Mouse (Mus musculus) neural tube, embryonic 12.5 days (tissue): Measurements from ENCODE around the gene Tank. TPM values are rescaled to one million over a fixed set of nuclear protein-coding genes. Genes with fewer than 3 reads are reported as not detected.

Experiments used
- ATAC-seq: fragments of 200-750 bp; cut with Nextera tagmentation; 2 replicates; pipeline ENCODE4 v1.8.0; 2017; ENCODE audit warnings: low read depth, mild to moderate bottlenecking, moderate TSS enrichment, moderate library complexity; ENCODE audit not compliant: low FRiP score
- H3K27ac ChIP-seq: fragments of 300-500 bp; sonication (generic); 2 replicates; pipeline ENCODE4 v1.5.1; 2016
- H3K27me3 ChIP-seq: fragments of 300-500 bp; sonication (generic); replicated peaks from 2 replicates; pipeline ENCODE4 v1.6.1; 2016; ENCODE audit warnings: mild to moderate bottlenecking
- H3K36me3 ChIP-seq: fragments of 300-500 bp; sonication (generic); 2 replicates; pipeline ENCODE4 v1.6.1; 2016; ENCODE audit warnings: mild to moderate bottlenecking
- H3K4me1 ChIP-seq: fragments of 300-500 bp; sonication (generic); 2 replicates; pipeline ENCODE4 v1.6.1; 2016
- H3K4me2 ChIP-seq: fragments of 300-500 bp; sonication (generic); replicated peaks from 2 replicates; pipeline ENCODE4 v1.6.1; 2016; ENCODE audit warnings: mild to moderate bottlenecking
- H3K4me3 ChIP-seq: fragments of 300-500 bp; sonication (generic); 2 replicates; pipeline ENCODE4 v1.5.1; 2016
- H3K9ac ChIP-seq: fragments of 300-500 bp; sonication (generic); 2 replicates; pipeline ENCODE4 v1.6.1; 2016; ENCODE audit warnings: mild to moderate bottlenecking
- H3K9me3 ChIP-seq: fragments of 300-500 bp; sonication (generic); 2 replicates; pipeline ENCODE4 v1.6.1; 2016; ENCODE audit warnings: mild to moderate bottlenecking
- WGBS: fragments of 180-500 bp; shearing (Covaris S2); methylation state at CpG from one replicate; pipeline ENCODE4 v1.1.7; 2016; 5-methylcytosine and 5-hydroxymethylcytosine counted together
- polyA plus RNA-seq: library from polyadenylated mRNA; unstranded; fragments of >200 nt; fragmentation: Nextera tagmentation; extraction: Ambion mirVana; gene quantifications from 2 replicates; pipeline ENCODE4 v1.2.1, GENCODE M21; 2016

Gene Tank
- polyA plus RNA-seq, 1 experiment from 2014 or later: 29.8 TPM

GRCm38 (mm10) chr2:61635099-61635498, 56.7 kb downstream of the Tank start:
- Histone ChIP-seq H3K4me2 (no peak overlapping the region), H3K9me3 (no peaks in the 10 kb centered on the region), H3K27me3 (no peaks in the 10 kb centered on the region), H3K9ac (no peak overlapping the region), H3K36me3 (no peaks in the 10 kb centered on the region; the same call in 1 of the 2 replicates), H3K4me1 (no peaks in the 10 kb centered on the region), H3K4me3 (no peak overlapping the region), H3K27ac (no peak overlapping the region)
- WGBS: 98% methylated on average over 1 of the region's 1 CpGs
- ATAC-seq: no peak

- no peak overlapping the region for H3K4me3 ChIP-seq
- no peak for ATAC-seq
- H3K4me1 ChIP-seq: no peaks in the 10 kb centered on the region
- no peaks in the 10 kb centered on the region; the same call in 1 of the 2 replicates for H3K36me3 ChIP-seq
- 76% methylated on average over 6 of the region's 6 CpGs for WGBS
- no peaks in the 10 kb centered on the region for H3K27me3 ChIP-seq
- no peaks in the 10 kb centered on the region for H3K9me3 ChIP-seq
- no peak overlapping the region for H3K27ac ChIP-seq
- no peak overlapping the region for H3K9ac ChIP-seq
- no peak overlapping the region for H3K4me2 ChIP-seq
These were observed 59.8 kb downstream of the Tank start for GRCm38 (mm10) chr2:61638182-61638581.

GRCm38 (mm10) chr2:61642452-61643368, 64.3 kb downstream of the Tank start:
- Histone ChIP-seq H3K4me3 (no peak overlapping the region), H3K9ac (no peak overlapping the region), H3K9me3 (no peaks in the 10 kb centered on the region), H3K4me1 (no peaks in the 10 kb centered on the region), H3K27ac (no peak overlapping the region), H3K27me3 (no peaks in the 10 kb centered on the region), H3K4me2 (no peak overlapping the region), H3K36me3 (no peaks in the 10 kb centered on the region)
- WGBS: 55% methylated on average over 6 of the region's 6 CpGs
- peak; percentile 82 for ATAC-seq

GRCm38 (mm10) chr2:61651206-61651605, 72.8 kb downstream of the Tank start:
- Histone ChIP-seq H3K9ac (no peak overlapping the region), H3K36me3 (peaks cover 2% of the 10 kb centered on the region; the same call in 1 of the 2 replicates), H3K9me3 (no peaks in the 10 kb centered on the region), H3K4me2 (no peak overlapping the region), H3K4me1 (0 out of 2 replicates have a peak, but pooled peaks cover 4% of the 10 kb centered on the region), H3K27me3 (no peaks in the 10 kb centered on the region), H3K27ac (no peak overlapping the region), H3K4me3 (no peak overlapping the region)
- WGBS: 83% methylated on average over 4 of the region's 4 CpGs
- ATAC-seq: no peak

- whole genome bisulfite sequencing: 88% methylated on average over 3 of the region's 3 CpGs
- 0 out of 2 replicates have a peak, but pooled peaks cover 4% of the 10 kb centered on the region for H3K4me1 ChIP-seq
- H3K27ac ChIP-seq: no peak overlapping the region
- no peak overlapping the region for H3K9ac ChIP-seq
- H3K4me2 ChIP-seq: no peak overlapping the region
- no peaks in the 10 kb centered on the region for H3K9me3 ChIP-seq
- H3K4me3 ChIP-seq: no peak overlapping the region
- H3K27me3 ChIP-seq: no peaks in the 10 kb centered on the region
- peaks cover 2% of the 10 kb centered on the region; the same call in 1 of the 2 replicates for H3K36me3 ChIP-seq
- no peak for ATAC-seq
These were observed 73.3 kb downstream of the Tank start for GRCm38 (mm10) chr2:61651640-61652039.

GRCm38 (mm10) chr2:61655046-61655381, 76.6 kb downstream of the Tank start:
- peak overlapping the region; percentile 56 for H3K4me3 ChIP-seq
- no peaks in the 10 kb centered on the region for H3K9me3 ChIP-seq
- no peak overlapping the region for H3K27ac ChIP-seq
- H3K4me1 ChIP-seq: peaks cover 7% of the 10 kb centered on the region; the same call in 1 of the 2 replicates
- no peaks in the 10 kb centered on the region for H3K27me3 ChIP-seq
- H3K9ac ChIP-seq: peak overlapping the region; percentile 76
- H3K4me2 ChIP-seq: peak overlapping the region; percentile 92
- WGBS: 4% methylated on average over 12 of the region's 12 CpGs
- peak; percentile 31 for ATAC-seq
- peaks cover 1% of the 10 kb centered on the region; the same call in 1 of the 2 replicates for H3K36me3 ChIP-seq

GRCm38 (mm10) chr2:61655382-61656281, 77.2 kb downstream of the Tank start:
- Histone ChIP-seq H3K4me1 (peaks cover 7% of the 10 kb centered on the region; the same call in 1 of the 2 replicates), H3K9me3 (no peaks in the 10 kb centered on the region), H3K4me3 (peak overlapping the region; percentile 56), H3K9ac (peak overlapping the region; percentile 76), H3K27me3 (no peaks in the 10 kb centered on the region), H3K36me3 (no peaks in the 10 kb centered on the region), H3K27ac (peak overlapping the region; percentile 75; the same call in 1 of the 2 replicates), H3K4me2 (peak overlapping the region; percentile 92)
- WGBS: under 1% methylated on average over 46 of the region's 46 CpGs
- peak; percentile 77 for ATAC-seq

GRCm38 (mm10) chr2:61656421-61657411, 78.3 kb downstream of the Tank start:
- H3K9ac ChIP-seq: peak overlapping the region; percentile 76
- under 1% methylated on average over 85 of the region's 85 CpGs for WGBS

GRCm38 (mm10) chr2:61659254-61659653, 80.9 kb downstream of the Tank start:
- Histone ChIP-seq H3K9me3 (no peaks in the 10 kb centered on the region), H3K9ac (no peak overlapping the region), H3K27ac (no peak overlapping the region), H3K36me3 (no peaks in the 10 kb centered on the region), H3K27me3 (no peaks in the 10 kb centered on the region), H3K4me3 (no peak overlapping the region), H3K4me1 (peaks cover 7% of the 10 kb centered on the region; the same call in 1 of the 2 replicates), H3K4me2 (no peak overlapping the region)
- WGBS: 80% methylated on average over 2 of the region's 2 CpGs
- no peak for ATAC-seq

More at GRCm38 (mm10) chr2:61656421-61657411, 78.3 kb downstream of the Tank start:
- ATAC-seq: peak; percentile 90
- Histone ChIP-seq H3K27ac (peak overlapping the region; percentile 75), H3K4me2 (peak overlapping the region; percentile 92), H3K27me3 (no peaks in the 10 kb centered on the region), H3K4me3 (peak overlapping the region; percentile 56), H3K9me3 (no peaks in the 10 kb centered on the region), H3K36me3 (no peaks in the 10 kb centered on the region), H3K4me1 (peaks cover 7% of the 10 kb centered on the region; the same call in 1 of the 2 replicates)

- Histone ChIP-seq H3K9ac (no peak overlapping the region), H3K4me3 (no peak overlapping the region), H3K27me3 (no peaks in the 10 kb centered on the region), H3K27ac (no peak overlapping the region), H3K4me2 (no peak overlapping the region), H3K36me3 (no peaks in the 10 kb centered on the region), H3K4me1 (no peaks in the 10 kb centered on the region), H3K9me3 (no peaks in the 10 kb centered on the region)
- no peak for ATAC-seq
- 87% methylated on average over 10 of the region's 10 CpGs for WGBS
These were observed 84.4 kb downstream of the Tank start for GRCm38 (mm10) chr2:61662833-61663232.

- Histone ChIP-seq H3K36me3 (no peaks in the 10 kb centered on the region), H3K4me1 (no peaks in the 10 kb centered on the region), H3K27ac (no peak overlapping the region), H3K9ac (no peak overlapping the region), H3K4me3 (no peak overlapping the region), H3K9me3 (no peaks in the 10 kb centered on the region), H3K4me2 (no peak overlapping the region), H3K27me3 (no peaks in the 10 kb centered on the region)
- ATAC-seq: no peak
- 46% methylated on average over 10 of the region's 10 CpGs for WGBS
These were observed 85.3 kb downstream of the Tank start for GRCm38 (mm10) chr2:61663573-61664241.
